Mouse (Mus musculus): ENCODE results near the gene Noxo1. TPM values are rescaled to one million over a fixed set of nuclear protein-coding genes. Genes with fewer than 3 reads are reported as not detected.

The Noxo1 gene
- total and polyA plus RNA-seq, 3 experiments, result 0.62 to 2.4 TPM; not detected in 1

DNA sequence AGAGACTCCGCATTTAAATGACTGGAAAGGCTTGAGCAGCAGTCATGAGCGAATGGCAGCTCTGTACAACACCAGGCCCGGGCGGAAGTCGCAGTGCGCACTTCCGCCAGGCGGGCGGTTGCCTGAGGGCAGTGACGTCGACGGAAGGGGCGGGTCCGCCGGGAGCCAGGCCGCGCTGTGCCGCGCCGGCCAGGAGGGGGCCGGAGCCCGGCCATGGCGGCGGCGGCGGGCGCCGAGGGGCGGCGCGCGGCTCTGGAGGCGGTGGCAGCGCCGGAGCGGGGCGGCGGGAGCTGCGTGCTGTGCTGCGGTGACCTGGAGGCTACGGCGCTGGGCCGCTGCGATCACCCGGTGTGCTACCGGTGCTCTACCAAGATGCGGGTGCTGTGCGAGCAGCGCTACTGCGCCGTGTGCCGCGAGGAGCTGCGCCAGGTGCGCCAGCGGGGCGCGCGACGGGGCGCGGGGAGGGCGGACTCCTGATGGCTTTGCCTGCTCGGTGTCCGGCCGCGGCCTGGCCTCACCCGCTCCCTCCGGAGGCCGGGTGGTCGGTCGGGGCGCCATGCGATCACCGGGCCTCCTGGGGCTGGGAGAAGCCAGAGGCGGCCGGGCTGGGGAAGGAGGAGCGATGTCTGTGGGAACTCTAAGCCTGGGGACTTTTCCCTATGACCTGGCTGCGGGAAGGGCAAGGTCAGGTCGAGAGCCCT lies 26.3 kb upstream of the Noxo1 start, which contains the start of gene Zfp598 (continued):
- TF ChIP-seq MEF2A (IDR thresholded peaks at IDR 0.05; ENCODE audit: extremely low read depth, insufficient replicate concordance, low read depth, low read length, poor library complexity, severe bottlenecking) (no peak), NELFE (IDR thresholded peaks at IDR 0.05; ENCODE audit: low read depth, low read length) (peak; percentile 93), ETS1 (IDR thresholded peaks at IDR 0.05; ENCODE audit: low read depth, low read length) (no peak), NRF1 (IDR thresholded peaks at IDR 0.05; ENCODE audit: insufficient read depth, low read depth, low read length, poor library complexity, severe bottlenecking) (peak; percentile 47; the same call in 1 of the 2 replicates), SMC3 (IDR thresholded peaks at IDR 0.05; ENCODE audit: low read depth, low read length) (no peak), MXI1 (IDR thresholded peaks at IDR 0.05; ENCODE audit: low read depth, low read length) (peak; percentile 80), JUND (IDR thresholded peaks at IDR 0.05; ENCODE audit: low read depth, low read length) (no peak), BHLHE40 (IDR thresholded peaks at IDR 0.05; ENCODE audit: borderline replicate concordance, low read depth, low read length) (no peak), RCOR1 (IDR thresholded peaks at IDR 0.05; ENCODE audit: low read depth, low read length) (no peak; the same call in 1 of the 2 replicates), USF1 (IDR thresholded peaks at IDR 0.05; ENCODE audit: low read depth, low read length) (no peak), RAD21 (IDR thresholded peaks at IDR 0.05; ENCODE audit: low read depth, low read length) (no peak), POLR2A (IDR thresholded peaks at IDR 0.05; ENCODE audit: control insufficient read depth in 1 of 2, insufficient read depth in 1 of 2, low read depth in 1 of 2, low read length in 2 of 2, poor library complexity in 1 of 2) (peak; percentile 93 to 96; a peak in 3 of 4 replicates), POLR2AphosphoS5 (IDR thresholded peaks at IDR 0.05; ENCODE audit: borderline replicate concordance, low read depth, low read length) (0 out of 2 replicates have a peak, but pooled peaks have one; percentile 27), MYC (IDR thresholded peaks at IDR 0.05; ENCODE audit: low read depth, low read length) (no peak), EP300 (IDR thresholded peaks at IDR 0.05; ENCODE audit: low read depth in 1 of 2, low read length in 2 of 2) (no peak; a peak in 1 of 4 replicates), MAZ (IDR thresholded peaks at IDR 0.05; ENCODE audit: low read depth, low read length) (no peak; the same call in 1 of the 2 replicates), TAL1 (IDR thresholded peaks at IDR 0.05; ENCODE audit: low read length) (no peak), UBTF (IDR thresholded peaks at IDR 0.05; ENCODE audit: borderline replicate concordance, insufficient read depth, low read depth, low read length) (no peak), ZKSCAN1 (IDR thresholded peaks at IDR 0.05; ENCODE audit: low read depth, low read length) (no peak), CHD1 (IDR thresholded peaks at IDR 0.05; ENCODE audit: low read depth, low read length) (no peak), CTCF (IDR thresholded peaks at IDR 0.05 in 2 of 3, conservative IDR thresholded peaks at IDR 0.05 in 1 of 3; ENCODE audit: control insufficient read depth in 1 of 3, insufficient read depth in 1 of 3, low read depth in 2 of 3, low read length in 3 of 3, poor library complexity in 1 of 3, severe bottlenecking in 1 of 3) (0 out of 6 replicates have a peak, but pooled peaks of 1 of the 3 experiments have one; percentile 5), E2F4 (IDR thresholded peaks at IDR 0.05; ENCODE audit: borderline replicate concordance, low read depth, low read length) (no peak)

Data from MEL (cell line).